Mouse (Mus musculus): ENCODE data around the gene Gm20696.
A peak's percentile ranks its signal among the peaks of the same experiment; 100 is the strongest.

Gm20696 gene

DNA sequence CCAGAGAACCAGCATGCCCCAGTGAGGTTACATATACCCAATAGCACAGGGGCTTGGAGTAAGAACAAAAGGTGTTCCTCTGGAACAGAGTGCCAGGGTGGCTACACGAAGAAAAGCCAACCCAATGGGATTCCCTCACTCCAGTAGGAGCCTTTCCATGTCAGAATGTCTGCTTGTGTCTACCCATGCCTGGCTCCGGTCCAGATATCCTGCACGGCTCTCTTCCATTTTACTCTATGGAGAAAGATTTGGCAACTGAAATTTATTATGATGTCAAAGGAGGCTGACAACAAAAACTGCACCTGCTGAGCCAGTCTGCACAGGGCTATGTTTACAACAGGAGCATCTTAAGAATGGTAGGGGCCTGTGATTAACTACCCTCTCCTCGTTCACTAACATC lies 377.4 kb downstream of the Gm20696 start:
- DNase-seq (ENCODE audit: inconsistent ontology term) = no peak

DNA sequence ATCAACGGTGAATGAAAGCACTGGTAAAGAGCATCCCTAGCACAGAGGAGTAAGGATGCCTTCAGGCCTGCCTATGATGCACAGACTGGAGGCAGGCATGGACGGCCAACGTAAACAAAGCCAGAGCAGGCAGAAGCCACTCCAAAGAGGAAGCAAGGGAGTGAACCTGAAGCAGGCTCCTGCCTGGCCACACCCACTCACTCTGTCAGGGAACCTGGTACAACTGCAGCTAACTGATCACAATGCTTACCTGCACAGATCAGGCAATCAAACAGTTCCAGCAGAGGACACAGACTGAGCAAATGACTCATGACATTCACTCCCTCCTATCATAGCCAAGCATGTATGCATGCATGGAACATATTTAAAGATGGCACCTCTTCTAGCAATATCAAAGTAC lies 381.6 kb downstream of the Gm20696 start:
- no peak for DNase-seq (ENCODE audit: inconsistent ontology term)

DNA sequence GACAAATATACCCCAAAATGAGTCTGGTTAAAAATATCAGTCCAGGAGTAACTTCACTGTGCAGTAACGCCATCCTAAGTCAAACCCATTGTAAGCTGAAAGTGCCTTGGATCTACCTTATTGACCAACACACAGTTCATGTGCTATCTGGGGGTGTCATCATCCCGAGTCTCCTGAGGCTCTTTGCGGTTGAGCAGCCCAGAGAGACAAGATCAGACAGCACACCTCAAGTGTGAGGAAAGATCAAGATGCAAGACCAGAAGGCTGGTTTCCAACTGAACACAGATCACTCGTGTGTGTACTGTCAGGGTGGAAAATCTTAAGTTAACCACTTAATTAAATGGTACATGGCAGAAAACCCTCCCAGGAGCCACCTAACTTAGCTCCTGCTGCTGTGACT lies 382.6 kb downstream of the Gm20696 start:
- DNase-seq (ENCODE audit: inconsistent ontology term) = no peak

DNA sequence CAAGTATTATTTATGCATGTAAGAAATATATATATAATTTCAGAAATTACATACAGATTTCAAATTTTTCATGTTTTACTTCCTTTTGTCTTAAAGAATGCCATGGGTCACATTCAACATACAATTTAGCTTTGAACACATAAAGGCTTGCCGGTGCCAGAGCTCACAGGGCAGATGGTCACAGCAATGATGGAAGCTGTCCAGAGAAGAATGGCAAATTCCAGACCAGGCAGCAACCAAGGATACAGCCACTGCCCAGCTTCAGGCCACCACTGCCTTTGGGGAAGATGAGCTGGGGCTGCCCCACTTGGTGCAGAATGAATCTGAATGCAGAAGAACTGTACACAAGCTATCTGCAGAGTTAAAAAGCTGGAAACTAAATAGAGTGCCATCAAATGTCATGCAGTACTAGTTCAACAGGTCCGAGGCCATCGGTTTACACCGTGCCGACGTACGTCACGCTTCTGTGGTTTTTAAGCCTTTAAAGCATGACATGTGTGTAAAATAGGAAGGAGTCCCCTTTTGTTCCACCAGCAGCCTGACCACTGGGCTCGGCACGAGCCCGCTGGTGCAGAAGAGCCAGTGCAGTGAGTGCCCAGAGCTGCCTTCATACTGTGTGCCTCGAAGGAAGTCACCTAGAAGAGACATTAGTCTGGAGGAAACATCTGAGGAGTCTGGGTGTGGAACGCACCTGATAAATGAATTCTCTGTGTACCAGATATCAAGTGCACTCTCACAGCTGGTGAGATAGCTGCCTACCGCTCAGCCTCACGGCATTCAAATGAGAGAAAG lies 383.5 kb downstream of the Gm20696 start:
- no peak for DNase-seq (ENCODE audit: inconsistent ontology term)

DNA sequence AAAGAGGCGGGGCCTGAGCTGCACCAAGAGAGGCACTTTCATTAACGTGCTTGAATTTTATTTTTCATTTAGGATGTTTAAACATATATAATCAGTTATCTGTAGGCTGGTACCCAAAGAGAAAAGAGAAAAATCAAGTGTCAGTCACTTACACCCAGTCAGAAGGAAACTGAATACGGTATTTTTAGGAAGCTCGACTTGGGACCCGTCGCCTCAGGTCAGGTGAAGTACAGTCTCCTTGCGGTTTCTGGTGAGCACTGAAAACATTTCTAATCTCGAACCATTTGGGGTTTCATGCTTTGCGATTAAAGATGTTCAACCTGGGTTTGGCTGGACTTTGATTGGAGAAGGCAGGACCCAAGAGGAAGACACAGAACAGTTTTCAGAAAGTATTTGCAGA lies 385.2 kb downstream of the Gm20696 start:
- DNase-seq (ENCODE audit: inconsistent ontology term) = no peak

DNA sequence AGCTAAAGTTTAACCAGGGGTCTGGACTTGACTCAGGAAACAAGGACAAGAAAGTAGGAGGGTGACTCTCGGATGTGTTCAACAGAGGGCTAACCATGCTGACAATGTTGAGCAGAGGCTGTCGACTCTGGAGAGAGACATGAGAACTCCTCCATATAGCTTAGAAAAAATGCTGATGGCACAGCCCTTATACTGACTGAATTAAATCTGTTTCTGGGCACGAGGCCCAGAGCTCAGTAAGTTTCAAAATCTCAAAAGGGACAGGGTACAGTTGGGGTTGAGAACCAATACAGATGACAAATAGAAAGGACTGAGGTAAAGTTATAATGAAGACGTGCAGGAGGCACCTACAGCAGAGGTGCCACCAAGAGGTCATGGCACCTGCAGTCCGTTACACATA lies 386.0 kb downstream of the Gm20696 start:
- no peak for DNase-seq (ENCODE audit: inconsistent ontology term)

DNA sequence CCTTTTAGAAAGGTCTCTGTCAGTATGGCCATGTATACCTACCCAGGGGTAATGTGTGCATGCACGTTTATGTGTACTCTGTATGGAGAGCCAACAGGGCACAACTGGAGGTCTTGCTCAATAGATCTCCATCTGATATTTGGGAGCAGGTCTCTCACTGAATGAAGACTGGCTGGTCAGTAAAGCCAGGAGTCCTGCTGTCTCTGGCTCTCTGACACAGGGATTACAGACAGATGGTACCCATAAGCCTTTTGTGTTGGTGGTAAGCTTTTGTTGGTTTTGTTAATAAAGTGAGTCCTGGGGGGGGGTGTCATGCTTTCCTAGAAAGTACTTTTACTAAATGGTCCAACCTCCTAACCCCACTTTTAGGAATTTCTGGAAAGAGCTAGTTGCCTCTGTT lies 389.3 kb downstream of the Gm20696 start:
- no peak for DNase-seq (ENCODE audit: inconsistent ontology term)

DNA sequence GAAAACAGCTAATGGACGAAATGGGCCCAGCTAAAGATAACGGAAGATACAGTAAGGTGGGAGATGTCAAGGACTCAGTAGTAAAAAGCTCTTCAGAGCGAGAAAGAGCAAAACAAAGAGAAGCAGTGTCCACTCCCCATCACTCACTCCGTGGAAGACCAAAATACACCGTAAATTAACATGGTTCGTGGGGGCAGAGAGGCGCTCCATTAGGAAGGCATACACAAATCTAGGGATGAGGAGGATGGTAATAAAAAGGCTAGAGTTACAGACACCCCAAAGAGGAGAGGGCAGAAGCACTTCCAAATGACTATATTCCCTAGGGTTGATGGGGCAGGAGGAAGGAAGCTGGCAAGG lies 390.3 kb downstream of the Gm20696 start:
- no peak for DNase-seq (ENCODE audit: inconsistent ontology term)

DNA sequence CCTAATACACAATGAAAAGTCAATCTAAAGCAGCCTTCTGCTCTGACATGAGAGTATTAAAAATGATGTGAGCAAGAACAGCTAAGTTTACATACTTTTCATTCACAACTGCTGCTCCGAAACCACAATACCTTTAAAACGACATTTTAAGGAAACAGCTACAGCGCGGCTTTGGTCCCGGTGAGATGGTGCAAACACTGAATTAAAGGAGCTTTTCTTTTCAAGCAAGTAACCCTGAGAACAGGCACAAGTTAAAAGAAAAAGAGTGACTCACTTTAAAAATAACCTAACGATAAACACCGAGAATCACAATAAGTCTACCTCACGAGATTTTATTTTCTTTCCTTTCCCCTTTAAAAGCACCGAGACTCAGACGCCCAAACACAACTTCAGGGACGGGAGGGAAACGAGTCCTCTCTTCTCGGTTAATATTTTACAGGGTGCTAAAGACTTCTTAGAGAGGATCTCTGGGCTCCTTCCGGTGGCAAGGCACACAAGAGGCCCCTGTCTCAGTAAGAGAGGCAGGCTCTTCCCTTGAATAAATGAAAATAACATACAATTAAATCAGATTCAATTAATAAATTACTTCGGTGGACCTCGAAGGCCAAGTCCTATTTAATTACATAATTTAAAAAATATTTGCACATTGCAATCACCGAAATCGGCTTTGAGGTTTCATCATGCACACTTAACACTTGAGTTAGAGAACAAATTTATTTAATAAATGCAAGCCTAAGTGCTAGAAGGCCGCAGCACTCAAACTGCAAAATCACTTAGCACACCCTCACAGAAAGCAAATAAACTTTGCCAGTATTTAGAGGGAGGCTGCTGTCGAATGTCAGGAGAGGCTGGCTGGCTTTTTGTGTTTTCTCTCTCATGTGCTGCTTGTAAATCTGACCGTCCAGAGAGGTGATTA lies 391.0 kb downstream of the Gm20696 start:
- DNase-seq (ENCODE audit: inconsistent ontology term) = peak; percentile 7

DNA sequence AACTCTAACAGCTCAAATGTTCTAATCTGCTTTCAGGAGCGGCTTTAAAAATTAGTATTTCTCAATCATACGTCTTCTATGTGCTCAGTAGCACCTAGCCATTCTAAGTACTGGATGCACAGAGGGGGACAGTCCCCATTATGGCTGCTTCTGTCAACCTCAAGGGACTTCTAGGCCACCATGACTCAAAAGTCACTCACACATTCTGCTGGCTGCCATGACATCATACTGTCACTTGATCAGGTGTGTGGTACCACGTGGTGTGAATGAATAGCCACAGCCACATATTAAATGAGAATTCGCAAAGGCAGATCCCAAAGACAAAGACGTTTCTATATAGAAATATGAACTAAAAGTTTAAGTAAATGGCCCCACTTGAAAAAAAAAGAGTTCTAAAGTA lies 391.9 kb downstream of the Gm20696 start:
- no peak for DNase-seq (ENCODE audit: inconsistent ontology term)

DNA sequence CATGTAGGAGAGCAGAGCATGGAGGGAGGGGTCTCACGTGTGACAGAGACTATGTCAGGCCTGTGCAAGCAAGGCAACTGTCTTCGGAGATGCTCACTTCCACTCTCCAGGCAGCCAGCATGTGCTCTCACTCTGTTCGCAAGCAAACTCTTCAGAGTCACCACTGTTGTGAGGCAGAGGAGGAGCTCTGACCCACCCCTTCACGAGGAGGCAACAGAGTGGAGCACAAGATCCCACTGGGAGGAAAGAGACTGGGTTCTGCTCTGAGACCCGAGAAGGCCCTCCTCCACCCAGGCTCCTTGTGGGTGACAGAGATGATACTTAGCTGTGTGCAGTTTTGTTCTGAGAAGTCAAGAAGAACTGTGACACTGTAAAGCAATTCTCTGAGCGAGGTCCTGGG lies 392.4 kb downstream of the Gm20696 start:
- DNase-seq (ENCODE audit: inconsistent ontology term) = no peak

DNA sequence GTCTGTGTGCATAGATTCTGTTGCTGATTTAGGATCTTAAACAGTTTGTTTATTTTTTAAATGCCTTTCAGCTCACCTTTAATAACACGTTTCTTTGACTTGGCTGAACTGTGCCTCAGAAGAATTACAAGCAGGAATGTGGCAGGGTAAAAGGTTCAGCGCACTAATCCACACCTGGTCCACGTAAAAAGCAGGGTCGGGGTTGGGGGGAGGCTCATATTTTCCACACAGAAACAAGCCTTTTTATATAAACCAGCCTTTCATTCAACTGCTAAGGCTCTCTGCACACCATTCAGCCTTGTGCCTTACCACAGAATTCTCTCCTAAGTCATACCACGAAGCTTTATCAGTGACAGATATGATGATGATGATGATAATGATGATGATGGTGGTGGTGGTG lies 393.4 kb downstream of the Gm20696 start:
- DNase-seq (ENCODE audit: inconsistent ontology term) = no peak

DNA sequence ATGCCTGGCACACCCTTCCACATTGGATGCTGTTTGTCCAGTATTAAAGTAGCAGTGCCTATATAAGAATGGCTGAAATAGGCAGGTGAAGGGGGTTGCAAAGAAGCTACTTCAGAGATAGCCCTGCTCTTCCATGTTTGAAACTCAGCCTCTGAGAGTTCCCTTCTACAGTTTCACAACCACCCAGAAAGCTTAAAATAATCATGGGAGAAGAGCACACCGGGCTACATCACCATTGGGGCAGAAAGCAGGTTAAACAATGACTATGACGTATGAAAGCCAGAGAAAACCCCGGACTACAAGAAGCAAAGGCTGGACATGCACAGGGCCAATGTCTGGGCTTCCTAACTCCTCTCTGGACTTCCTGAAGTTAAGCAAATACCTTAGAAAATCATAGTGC lies 394.4 kb downstream of the Gm20696 start:
- no peak for DNase-seq (ENCODE audit: inconsistent ontology term)

DNA sequence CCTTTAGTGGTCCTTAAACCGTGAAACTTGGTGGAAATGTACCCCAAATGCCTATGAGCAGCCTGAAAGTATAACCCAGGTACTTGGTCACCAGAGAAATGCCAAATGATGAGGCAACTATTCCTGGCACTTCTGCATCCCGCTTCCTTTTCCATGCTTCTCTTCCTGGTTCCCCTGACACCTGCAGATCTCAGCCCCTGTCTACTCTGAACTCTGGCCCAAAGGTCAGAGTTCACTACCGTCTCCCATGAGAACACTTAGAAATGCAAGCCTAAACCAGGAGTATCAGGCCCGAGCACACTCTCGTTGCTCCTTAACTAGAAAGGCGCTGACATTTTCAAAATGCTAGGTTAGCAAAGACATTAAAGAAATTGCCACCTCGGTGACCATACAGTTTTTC lies 394.9 kb downstream of the Gm20696 start:
- no peak for DNase-seq (ENCODE audit: inconsistent ontology term)

DNA sequence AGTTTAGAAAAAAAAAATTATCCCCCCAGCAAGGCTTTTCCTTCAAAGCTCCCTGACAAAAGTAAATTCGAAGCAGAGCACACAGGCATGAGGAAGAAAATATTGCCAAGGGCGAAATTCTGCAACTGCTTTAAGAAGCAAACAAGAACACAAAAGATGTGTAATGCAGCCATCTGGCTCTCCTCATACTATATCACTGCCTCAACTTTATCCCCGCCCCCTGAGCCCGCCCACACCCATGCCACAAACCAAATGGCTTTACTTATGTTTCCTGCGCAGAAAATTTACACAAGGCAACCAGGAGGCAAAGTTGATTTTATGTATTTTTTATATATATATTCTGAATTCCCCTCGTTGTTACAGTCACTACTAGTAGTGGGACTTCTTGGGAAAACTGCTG lies 396.7 kb downstream of the Gm20696 start:
- no peak for DNase-seq (ENCODE audit: inconsistent ontology term)

DNA sequence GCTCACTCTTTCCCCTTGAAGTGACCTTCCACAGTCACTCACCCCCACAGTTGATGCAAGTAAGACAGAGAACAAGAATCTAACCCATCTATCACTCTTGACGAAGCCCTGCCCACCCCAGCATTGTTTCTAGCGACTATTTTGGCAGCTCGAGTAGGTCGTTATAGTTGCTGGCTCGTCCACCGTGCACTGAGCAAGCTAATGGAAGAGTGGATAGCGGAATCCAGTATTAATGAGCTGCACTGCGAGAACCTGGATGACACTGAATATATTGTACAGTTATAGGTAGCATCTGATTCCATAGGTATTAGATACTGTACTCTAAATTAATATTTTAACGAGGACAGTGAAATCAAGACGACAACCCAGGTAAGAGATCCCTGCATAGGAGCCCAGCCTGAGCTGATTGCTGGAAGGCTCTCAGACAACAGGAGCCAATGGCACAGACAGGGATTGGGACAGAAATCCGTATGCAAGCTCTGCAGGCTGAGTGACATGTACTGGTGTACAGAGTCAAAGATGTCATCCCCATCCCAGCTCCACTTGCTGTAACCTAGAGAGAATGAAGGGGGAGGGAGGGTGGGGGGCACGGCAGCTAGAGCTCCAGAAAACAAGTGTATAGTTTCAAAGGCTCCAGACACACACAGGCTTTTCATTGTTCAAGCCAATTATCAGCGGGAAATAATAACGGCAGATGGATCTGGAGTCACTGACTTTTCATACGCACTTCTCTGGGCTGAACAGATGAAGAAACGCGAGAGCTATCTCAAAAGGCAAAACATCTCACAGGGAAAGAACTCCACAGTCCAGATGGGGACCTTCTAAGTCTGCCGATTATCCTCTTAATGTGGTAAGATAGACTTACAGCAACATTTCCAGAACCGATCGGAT lies 398.2 kb downstream of the Gm20696 start:
- peak; percentile 23 for DNase-seq (ENCODE audit: inconsistent ontology term)

DNA sequence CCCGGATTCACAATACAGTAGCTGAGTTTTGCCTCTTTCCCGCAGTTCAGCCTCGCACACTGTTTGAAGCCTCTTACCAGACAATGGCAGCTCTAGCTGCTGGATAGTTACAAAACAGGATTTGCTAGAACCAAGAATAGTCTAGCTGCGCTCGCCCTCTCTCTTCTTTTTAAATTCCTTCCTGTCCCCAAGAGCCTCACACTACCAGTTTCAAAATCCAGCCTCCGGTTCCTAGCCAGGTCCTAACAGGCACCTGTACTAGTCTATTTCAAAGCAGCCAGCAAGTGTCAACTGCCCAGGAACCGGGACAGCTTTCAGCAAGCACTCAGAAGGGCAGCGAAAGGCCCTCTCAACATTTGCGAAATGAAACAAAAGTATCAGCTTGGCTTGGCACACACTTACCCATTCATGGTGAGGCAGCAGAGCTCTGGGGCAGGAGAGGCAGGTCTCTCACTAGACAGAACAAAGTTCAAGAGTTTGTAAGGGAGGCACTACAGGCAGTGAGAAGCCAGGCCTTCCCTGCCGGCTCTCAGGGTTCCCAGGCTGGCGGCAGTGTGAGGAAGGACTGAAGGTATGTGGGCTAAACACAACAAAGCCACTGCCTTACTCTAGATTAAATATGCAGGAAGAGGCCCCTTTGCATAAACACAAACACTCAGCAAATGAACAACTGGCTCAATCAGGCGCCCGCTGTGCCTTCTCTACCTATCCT lies 400.5 kb downstream of the Gm20696 start:
- peak; percentile 47 for DNase-seq (ENCODE audit: inconsistent ontology term)

DNA sequence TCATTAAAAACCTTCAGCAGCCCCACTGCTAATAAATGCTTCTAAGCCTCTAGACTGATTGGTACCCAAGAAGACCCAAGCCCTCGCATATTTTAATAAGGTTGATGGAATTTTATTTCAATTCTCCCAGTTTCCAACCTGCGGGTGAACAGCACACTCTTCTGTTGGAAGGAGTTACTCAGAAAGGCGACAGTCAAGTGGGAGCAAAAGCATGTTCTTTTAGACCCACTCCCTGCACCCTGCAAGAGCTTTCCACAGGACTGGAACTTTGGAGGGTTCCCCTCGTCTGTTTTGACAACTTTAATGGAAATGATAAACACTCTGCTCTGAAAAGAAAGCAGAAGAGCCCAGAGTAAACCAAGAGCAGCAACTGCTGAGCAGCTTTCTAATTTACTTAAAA lies 401.4 kb downstream of the Gm20696 start:
- DNase-seq (ENCODE audit: inconsistent ontology term) = no peak

DNA sequence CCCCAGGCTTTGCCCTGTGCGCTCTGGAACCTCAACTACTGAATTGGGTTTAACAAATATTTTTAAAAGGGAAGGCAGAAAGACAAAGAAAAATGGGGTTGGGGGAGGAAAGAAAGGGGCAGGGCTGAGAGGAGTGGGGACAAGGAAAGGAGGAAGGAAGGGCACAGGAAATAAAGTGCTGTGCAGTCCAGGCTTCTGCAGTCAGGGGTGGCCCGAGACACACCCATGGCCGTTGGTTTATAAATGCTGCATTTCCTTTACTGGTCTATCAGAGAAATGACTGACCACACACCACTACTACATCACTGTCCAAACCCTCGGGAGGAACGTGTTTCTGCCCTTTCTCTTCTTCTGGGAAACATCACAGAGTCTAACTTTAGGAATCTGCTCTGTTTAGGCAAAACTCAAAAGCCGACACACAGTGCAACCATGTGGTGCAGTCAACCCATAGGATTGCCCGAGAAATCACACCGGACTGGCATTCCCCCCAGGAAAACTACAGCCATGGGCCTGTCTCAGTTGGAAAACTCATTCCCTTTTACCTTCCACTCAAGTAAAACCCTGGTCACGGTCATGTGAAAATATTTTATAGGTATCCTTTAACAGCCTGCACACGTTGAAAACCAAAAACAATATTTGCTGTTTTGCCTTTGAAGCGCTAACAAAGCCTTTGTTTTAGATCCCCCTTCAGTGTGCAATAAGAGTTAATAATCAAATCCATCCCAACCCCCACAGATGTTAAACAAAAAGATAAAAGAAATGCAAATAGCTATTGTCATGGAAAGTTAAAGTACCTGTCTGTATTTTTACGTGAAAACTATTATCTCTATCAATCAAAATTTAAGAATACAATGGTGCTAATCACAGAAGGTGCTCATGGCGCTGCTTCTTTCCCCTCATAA lies 402.2 kb downstream of the Gm20696 start:
- no peak for DNase-seq (ENCODE audit: inconsistent ontology term)

DNA sequence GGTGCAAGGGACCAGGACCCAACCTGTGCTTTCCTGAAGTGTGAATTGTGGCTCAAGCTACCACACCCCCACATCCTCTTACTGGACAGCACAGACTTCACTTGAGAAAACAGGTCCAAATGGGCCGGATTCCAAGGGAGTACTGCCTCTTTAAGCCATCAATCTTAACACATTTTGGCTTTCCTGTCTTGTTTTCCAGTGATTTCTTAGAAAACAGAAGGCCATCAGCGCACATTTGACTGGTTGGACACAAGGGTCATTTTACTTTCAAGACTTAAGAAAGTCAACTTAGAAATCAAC lies 402.8 kb downstream of the Gm20696 start:
- no peak for DNase-seq (ENCODE audit: inconsistent ontology term)
